Mouse (Mus musculus) C2C12 (cell line): Measurements from ENCODE around the gene Olfr808.

Experiments
- CTCF ChIP-seq: IDR thresholded peaks from one replicate; pipeline ENCODE4 v1.5.1; 2011; ENCODE audit not compliant: control insufficient read depth, insufficient read depth, insufficient read length
- MAX ChIP-seq: IDR thresholded peaks from one replicate; pipeline ENCODE4 v1.6.1; 2011; ENCODE audit warnings: mild to moderate bottlenecking, control low read depth
- MYOD1 ChIP-seq: IDR thresholded peaks from one replicate; pipeline ENCODE4 v1.6.1; 2011; ENCODE audit warnings: low read depth; ENCODE audit not compliant: control insufficient read depth, insufficient read length
- USF1 ChIP-seq: IDR thresholded peaks from one replicate; pipeline ENCODE4 v1.6.1; 2011; ENCODE audit warnings: low read depth, mild to moderate bottlenecking, control low read depth, moderate library complexity

DNA sequence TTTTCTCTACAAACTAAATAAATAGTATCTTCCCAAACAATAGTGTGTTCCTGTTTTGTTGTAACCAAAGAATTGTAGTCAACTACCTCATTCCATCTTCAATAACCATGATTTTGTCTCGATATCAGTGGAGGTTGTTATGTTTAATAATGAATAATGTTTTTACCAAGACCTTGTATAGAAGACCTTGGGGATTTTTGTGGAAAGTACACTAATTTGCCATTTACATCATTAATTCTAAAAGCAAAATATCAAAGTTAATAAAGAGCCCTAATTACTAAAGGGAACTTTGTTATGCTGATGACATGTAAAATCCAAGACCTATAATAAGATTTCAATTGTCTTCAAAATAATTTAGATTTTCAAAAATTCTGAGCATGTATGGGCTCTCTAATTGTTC, 7.6 kb upstream of the Olfr808 start, which contains the start of gene Olfr807:
- TF ChIP-seq USF1 (no peak), CTCF (no peak), MYOD1 (no peak), MAX (no peak)
